Mouse (Mus musculus) right cerebral cortex, postnatal 14 days (tissue): ENCODE results near the gene Ctbp1.

Source experiments
- DNase-seq: peaks from one replicate; pipeline ENCODE4 v3.0.0; 2022

The Ctbp1 gene

DNA sequence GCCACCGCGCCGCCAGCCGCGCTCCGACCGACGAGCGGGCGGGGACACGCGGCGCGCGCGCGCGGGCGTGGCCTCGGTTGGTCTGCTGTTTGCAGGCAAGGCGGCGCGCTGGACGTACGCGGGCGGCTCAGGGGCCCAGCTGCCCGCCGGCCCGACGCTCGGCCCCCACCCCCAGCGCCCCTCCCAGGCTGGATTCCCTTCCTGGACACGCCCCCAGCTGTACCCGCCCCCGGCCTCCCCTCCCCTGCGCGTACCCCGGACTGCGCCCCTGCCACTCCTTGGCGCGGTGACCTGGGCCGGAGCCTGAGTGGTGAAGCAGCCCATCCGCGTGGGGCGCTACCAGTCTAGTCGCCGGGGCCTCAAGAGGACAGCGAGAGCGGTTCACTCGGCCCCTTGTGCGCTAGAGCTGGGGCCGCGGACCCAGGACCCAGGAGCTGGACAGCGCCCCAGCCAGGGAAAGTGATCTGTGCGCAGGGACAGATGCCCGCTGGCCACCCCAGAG lies at the start of gene Ctbp1:
Gene Ctbp1, minus strand, starts transcription at position 42 of the 502 bp plus-strand sequence.
- DNase-seq, result peak; percentile 95

DNA sequence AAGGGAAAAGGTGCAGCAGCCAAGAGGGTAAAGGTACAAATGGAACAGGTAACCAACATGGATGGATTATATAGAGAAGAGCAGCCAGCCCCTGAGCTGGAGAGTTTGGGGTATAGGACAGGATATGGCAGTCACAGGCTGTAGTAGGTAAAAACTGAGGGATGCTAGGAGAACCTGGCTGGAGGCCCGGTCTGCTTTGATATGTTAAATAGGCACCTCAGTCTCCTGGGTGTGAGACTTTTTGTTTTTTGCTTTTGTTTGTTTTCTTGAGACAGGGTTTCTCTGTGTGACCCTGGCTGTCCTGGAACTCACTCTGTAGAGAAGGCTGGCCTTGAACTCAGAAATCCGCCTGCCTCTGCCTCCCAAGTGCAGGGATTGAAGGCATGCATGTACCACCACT lies 49.7 kb upstream of the Ctbp1 start:
- DNase-seq, result no peak

DNA sequence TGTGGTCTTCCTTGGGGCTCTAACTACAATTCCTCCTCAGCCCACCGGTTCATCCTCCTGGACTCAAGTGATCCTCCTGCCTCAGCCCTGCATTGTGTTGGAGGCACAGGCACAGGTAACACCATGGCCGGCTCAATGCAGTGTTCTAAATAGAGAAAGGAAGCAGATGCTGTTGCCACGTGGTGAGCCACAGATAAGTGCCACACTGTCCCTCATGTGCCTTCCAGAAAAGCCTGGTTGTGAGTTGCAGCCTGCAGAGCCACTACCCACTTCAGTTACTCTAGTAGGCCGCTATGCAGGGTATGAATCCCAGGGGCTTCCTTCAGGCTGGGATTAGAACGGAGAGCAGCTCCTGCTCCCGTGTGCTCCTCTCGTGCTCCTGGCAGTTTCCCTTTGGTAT lies 37.4 kb upstream of the Ctbp1 start:
- no peak for DNase-seq

DNA sequence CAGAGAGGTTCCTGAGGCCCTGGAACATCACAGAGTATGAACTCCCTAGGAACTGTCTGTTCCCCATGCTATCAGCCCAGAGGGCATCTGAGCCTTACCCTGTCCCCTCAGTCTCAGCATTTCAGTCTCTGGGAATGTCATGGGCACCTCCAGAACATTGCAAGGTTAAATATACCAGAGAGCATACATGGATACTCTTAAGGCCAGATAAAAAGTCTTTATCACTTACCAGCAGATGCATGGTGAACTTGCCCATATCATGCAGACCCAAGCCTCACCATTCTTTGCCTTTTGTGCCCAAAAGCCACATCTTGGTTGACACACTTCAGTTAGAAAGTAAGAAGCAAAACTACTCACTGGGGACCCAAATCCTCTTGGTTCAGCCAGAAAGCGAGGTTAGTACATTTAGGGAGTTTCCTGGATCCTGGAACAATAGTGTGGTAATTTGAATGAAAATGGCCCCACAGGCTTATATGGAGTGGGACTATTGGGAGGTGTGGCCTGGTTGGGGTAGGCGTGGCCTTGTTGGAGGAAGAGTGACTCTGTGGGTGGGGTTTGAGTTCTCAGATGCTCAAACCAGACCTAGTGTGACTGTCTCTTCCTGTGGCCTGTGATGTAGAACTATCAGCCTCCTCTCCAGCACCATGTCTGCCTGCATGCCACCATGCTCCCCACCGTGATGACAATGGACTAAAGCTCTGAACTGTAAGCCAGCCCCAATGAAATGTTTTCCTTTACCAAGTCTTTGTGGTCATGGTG lies 36.1 kb upstream of the Ctbp1 start:
- no peak for DNase-seq

DNA sequence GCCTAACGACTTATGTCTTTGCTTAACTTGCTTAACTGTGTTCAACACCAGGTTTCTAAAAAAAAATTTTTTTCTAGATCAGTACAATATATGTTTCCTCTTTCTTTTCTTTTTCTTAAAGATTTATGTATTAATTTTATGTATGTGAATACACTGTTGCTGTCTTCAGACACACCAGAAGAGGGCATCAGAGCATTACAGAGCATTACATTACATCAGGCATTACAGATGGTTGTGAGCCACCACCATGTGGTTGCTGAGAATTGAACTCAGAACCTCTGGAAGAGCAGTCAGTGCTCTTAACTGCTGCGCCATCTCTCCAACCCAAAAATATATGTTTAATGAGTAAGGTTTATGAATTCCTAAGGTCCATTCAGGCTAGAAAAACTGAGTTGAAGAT lies 27.0 kb upstream of the Ctbp1 start:
- no peak for DNase-seq

DNA sequence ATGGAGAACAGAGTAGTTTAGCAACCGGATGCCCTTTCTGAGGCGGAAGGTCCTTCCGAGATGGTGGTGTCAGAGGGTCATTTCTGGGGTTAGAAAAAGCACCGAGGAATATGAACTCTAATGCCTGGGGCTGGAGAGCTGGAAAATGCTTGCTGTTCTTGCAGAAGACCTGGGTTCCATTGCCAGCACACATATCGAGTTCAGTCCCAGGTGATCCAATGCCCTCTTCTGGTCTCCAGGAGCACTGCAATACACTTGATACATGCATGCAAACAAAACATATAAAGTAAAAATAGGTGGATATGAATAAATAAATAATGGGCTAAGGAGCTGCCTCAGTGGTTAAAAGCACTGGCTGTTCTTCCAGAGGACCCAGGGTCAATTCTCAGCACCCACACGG lies 22.4 kb upstream of the Ctbp1 start:
- no peak for DNase-seq

DNA sequence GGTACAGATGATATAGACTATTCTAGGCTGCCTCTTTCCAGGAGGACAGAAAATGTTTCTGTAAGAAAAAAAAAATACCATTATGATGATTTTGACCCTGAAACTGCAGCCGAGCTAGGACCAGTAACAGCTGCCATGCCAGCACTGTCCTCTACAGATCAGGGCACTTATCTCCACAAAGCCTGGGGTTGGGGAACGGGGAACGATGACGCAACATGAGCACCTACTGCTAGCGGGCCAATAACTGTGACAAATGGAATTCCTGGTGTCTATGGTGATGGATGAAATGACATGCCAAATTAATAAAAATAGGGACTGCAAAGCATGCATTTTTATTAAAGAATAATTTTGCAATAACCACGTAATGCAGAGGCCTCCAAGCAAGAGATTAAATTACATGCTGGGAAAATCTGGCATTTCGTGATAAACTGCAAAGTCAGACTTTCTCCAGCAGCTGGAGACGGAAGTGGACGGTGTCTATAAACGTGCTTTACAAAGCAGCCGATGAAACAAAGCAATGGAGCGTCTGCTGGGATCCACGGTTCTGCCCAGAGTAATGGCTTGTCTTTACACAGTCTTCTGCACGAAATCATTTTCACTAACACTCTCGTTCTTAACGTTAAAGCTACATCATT lies 19.1 kb upstream of the Ctbp1 start:
- no peak for DNase-seq

DNA sequence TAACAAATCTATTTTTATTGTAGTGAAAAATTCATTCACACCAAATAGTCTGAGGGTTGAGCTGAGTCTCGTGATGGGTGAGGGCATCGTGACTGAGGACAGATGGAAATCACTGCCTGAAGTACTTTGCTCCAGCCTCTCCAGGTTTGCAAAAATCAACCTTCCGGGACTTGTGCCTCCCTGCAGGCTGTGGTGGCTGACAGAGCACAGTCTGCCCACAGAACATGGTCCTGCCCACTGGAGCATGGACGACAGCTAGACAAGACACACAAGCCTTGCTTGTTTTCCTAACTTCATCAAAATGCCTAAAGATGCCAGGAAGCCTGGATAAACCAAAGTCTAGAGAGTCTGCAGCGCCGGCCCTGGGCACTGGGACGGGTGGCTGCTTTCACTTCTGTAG lies 9.2 kb upstream of the Ctbp1 start:
- DNase-seq, result no peak

DNA sequence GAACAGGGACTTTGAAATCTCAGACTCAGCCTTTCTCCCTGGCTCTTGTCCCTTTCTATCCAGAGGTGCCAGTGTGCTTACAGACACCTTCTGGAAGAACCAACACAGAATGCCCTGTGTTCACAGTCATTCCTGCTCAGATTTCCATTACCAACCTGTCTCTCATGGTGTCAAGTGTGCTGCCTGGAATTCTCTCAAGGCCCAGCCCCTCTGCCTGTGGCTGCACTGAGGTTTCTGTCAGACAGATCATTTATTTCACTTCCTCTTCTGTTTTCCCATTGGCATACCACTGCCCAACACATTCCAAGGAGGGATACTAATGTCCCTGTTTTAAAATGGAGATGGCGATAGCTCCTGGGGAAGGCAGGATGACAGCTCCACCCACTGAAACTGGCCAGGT lies 6.6 kb upstream of the Ctbp1 start:
- DNase-seq, result no peak

DNA sequence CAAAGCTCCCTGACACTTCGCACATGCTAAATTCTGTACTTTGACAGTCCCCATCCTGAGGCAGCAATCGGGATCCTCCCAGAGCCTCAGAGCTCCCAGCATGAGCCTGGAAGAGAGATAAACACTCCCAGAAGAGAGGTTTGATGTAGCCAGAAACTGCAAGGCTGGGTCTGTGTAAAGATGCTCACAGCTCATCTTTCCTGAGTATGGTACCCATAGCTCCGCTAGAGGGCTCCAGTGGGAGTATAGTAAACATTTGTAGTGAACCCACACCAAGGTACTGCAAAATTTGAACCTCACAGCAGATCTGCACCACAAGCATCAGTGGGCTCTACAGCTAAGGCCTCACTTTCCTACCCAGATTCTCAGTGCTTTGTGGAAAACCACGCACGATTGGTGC lies 4.2 kb upstream of the Ctbp1 start:
- peak; percentile 22 for DNase-seq

DNA sequence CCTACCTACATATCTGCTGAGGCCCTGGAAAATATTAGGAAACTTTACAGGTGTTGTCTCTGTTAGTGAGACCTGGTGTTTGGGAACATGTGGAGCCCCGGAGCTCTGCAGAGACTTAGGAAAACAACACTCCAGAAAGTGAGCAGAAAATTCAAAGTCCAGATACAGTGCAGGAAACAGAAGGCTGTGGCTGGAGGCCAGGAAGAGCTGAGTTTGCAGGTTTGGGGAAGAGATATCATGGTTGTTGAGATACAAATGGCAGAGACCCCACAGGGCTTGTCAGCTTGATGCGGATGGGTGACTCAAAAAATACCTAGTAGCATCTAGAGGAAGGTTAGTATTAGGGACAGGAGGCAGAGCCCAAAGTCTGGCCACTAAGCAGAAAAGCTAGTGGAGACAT lies 2.5 kb upstream of the Ctbp1 start:
- DNase-seq, result no peak

DNA sequence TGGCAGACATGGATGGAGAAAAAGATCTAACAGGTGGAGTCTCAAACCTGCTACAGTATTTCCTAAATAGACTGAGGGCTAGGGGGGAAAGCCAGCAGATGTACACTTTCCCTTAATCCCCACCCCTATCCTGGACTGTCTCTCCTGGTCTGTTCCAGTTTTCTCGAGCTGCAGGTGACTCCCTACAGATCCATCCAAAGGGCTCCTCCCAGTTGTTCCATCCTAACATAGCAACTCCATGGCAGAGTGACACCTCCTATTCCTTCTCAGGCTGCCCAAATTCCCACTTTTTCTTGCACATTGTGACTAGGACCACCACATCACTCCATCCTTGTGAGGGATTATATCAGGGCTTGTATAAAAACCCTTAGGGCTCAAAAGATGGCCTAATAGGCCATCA lies 960 bp upstream of the Ctbp1 start:
- DNase-seq, result no peak

DNA sequence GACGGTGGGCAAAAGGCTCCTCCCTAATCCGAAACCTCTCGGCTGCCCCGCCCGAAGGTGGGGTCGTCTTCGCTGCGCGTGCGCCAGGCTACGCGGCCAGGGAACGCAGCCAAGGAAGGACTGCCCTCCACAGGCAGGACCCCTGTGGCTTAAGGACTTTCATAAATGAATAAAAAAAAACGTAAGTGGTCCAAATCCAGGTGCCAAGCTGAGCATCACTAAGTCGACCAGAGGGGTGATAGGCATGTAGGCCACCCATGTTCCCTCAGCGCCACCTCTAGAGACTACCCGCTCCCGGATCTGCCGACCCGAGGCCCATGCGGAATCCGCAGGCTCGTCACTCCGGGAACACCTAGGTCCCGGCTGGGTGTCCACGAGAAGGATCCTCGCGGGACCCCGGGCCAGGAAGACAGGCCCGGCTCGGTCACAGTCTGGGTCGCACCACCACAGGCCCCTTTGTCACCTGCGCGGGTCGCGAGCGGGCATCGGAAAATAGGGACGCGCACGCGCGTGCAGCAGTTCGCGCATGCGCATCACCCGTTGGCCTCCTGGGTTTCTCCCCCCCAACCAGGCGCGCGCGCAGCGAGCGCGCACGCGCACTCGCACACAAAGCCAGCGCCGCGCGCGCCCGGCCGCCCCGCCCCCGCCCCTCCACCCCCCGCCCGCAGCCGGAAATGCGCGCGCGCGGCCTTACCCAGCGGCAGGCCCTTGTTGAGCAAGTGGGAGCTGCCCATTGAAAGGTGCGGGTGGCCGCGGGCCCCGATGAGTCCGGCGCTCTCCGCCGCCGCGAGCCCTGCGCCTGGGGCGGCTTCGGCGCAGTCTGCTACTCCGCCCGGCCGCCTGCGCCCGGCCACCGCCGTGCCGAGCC lies 475 bp downstream of the Ctbp1 start:
- DNase-seq, result peak; percentile 91

DNA sequence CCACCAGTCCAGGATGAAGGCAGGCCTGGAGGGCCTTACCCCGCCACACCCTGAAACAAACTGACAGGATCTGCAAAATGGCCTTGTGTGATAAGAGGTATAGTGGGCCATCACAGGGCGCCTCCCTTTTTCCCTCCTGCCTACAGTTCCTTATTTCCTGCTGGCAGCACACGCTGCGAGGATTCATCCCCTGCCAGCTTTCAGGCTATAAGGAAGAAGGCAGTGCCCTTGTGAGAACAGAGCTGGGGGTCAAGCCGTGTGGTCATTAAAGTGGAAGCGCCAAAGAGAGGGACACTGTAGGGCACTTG lies 1.1 kb downstream of the Ctbp1 start:
- DNase-seq, result no peak

DNA sequence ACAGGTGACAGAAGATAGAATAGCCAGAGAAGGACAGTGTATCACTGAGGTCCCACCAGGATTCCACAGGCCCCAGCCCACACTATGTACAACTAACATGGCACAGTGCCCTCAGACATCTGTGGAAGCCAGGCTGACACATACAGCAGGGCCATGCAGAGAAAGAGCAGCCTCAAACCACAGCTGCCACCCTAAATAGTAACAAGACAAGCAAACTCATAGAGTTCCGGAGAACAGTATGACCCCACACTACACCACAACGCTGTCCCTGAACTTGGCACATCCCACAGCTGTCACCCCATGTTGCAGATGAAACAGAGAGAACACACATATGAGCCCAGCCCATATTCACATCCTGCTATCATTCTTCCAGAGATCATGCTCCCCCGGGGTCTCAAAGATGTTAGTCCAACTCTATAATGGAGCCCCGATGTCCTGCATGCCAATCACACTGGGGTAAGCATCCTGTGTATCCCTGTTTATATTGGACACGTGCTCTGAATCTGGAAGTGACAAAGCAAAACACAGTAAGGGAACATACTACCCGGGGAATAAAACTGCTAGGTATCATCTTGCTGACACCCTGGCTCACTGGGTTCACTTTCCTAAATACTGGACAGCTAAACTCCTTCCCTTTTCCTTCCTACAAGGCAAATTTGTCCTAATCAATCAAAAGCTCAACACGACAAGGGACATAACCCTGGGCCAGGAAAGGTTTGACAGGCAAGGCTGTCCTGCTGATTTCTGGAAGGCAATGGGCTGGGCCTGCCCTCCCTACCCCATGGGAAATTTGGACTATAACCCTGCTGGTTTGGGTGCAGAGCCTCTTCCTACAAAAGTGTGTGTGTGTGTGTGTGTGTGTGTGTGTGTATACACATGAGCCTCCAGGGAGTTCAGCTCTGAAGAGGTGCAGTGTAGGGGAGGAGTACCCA lies 1.7 kb downstream of the Ctbp1 start:
- no peak for DNase-seq

DNA sequence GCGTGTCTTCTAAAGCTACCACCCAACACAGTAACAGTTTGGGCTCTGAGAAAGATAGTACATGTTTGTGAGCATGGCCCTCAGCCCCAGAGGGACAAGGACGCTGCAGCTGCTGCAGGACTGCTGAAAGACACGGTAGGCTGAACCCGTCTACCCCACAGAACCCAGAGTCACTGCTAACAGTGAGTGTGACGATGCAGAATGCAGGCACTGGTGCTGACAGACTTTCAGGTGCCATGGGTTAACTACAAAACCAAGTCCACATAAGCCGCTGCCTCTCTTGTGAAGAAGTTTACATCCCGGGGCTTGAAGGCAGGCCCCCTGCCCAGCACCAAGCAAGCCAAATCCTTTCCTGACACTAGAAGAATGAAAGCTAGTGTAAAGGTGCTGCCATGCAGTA lies 2.6 kb downstream of the Ctbp1 start:
- no peak for DNase-seq

DNA sequence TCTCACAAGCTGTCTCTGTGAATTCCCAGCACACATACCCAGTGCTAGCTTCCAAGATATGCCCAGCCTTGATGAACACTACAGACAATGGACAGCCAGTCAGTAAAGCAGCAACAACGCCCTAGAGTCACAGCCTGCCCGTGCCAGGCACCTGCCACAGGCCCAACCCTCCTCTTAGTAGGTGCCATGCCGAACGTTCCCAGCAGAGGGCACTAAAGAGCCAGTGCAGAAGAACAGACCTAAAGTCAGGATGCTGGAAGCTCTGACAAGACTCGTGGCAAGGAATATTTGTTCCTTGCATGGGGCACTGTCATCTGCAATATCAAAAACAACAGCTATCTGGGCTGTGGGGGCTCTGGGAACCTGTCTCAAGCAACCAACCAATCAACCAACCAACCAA lies 4.2 kb downstream of the Ctbp1 start:
- DNase-seq, result peak; percentile 86

DNA sequence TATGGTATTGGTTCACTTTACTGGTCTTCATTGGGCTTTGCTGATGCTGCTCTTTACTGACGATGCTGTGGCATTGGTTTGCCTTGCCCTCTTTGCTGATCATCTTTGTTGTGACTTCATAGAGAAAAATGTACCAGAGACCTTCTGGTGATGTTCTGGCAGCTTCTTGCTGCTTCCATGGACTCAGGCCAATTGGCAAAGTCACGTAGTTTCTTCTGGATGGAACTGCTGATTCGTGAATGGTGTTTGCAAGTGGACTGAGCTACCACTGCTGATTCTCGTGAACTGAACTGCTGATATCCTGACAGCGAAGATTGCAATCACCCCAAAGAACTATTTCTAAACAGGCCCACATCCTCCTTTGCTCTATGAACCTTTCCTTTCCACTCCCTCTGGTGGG lies 20.4 kb downstream of the Ctbp1 start:
- no peak for DNase-seq

DNA sequence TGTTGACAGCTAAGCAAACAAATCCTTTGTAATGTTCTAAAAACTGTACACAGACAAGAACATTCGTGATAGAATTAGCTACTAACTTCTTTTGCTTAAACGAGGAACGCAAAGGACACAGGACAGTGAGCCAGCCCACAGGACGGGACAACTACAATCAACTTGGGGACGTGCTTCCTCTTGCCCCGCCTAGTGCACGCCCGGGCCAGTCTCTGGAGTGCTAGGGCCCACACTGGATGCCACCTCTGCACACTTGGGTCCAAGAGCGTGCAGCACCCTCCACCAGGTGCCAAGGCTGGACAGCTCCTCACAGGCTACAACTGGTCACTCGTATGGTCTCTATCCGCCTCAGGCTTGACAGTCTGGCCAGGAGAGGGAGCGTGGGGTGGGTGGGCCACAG lies 26.6 kb downstream of the Ctbp1 start:
- DNase-seq, result no peak

DNA sequence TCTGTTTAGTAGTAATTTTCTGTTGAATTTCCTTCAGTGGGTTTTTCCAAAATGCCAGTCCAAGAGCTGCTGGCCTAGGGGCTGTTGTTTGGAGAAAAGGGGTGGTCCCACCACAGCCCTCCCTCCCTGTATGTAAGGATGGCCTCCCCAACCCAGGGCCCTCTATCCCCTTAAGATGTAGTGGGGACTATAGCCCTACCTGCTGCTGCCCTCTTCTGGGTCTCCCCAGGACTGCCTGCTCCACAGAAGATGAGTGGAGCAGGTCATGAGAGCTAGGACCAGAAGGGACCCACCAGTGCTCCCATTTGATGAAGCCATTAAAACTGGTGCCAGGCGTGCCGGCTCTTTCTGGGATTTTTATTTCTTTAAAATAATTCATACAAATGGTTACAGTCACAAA lies 27.4 kb downstream of the Ctbp1 start:
- DNase-seq, result peak; percentile 19

DNA sequence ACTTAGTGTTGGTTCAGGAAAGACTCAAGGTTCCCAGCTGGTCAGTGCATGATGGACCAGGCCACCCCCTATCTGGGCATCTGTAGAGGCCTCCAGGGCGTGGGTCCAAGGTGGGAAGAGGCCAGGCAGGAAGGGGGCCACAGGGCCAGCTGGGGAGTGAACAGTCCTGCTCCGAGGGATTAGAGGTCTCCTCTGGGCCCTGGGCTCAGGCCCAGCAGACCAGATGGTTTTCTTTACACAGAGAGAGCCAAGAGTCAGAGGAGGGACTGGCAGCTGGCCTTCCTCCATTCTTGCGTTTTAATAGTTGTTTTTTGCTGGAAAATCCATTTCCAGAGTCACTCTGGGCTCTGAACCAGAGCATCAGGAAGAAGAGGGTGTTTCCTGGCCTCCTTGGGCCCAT lies 29.1 kb downstream of the Ctbp1 start:
- peak; percentile 21 for DNase-seq

DNA sequence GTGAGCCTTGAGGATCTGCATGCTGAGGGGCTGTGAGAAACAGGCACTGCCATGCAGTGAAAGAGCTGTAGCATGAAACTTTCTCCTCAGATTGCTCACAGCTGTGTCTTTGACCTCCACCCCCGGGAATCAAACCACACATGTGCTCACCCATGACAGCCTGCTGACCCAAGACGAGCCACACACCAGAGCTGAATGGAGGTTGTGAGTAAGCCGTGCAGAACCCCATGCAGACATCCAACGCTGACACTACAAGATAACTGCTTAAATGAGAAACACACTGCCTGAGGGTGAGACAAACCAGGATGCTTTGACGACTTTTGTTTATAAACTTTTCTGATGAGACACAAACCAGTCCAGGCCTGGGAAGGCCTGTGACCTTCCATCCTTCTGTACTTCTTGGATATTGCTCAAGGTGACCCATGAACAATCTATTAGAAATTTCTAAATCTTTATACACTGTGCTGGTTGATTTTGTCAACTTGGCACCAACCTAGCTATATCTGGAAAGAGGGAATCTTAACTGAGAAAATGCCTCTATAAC lies 30.3 kb downstream of the Ctbp1 start:
- DNase-seq, result no peak

DNA sequence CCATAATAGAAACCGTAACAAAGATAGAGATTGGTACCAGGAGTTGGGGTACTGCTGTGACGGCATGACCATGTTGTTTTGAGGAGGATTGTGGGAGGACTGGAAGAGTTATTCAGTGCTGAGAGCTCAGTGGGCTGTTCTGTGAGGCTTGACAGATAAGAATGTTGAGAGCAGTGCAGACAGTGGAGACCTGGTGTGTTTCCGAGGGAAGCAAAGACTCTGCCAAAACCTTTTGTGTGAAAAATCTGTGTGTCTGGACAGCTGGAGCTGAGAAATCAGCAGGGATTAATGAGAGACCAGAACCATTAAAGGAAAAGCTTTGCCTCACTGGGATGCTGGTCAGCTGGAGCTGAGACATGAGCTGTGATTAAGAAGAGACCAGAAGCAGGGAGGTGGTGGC lies 34.9 kb downstream of the Ctbp1 start:
- no peak for DNase-seq
